Mouse (Mus musculus): Measurements from ENCODE around the gene Tctn1.
"Not testable (repeated sequence)": the region's sequence is repeated elsewhere in the genome, so short reads cannot be mapped to it uniquely, and the experiment has no call there.

Gene Tctn1

GRCm38 (mm10) chr5:122218928-122219327 is 45.3 kb downstream of the Tctn1 start:
- DNase-seq (ENCODE audit: low spot score), result no peak

- DNase-seq (ENCODE audit: low spot score), result no peak
Observed at GRCm38 (mm10) chr5:122218109-122218905, 46.0 kb downstream of the Tctn1 start.

- DNase-seq (ENCODE audit: low spot score), result no peak
Observed at GRCm38 (mm10) chr5:122217636-122218035, 46.6 kb downstream of the Tctn1 start.

- DNase-seq (ENCODE audit: low spot score), result no peak
Observed at GRCm38 (mm10) chr5:122213861-122214260, 50.4 kb downstream of the Tctn1 start.

GRCm38 (mm10) chr5:122212820-122213219 is 51.4 kb downstream of the Tctn1 start:
- not testable (repeated sequence) for DNase-seq (ENCODE audit: low spot score)

- no peak for DNase-seq (ENCODE audit: low spot score)
Observed at GRCm38 (mm10) chr5:122212125-122212524, 52.1 kb downstream of the Tctn1 start.

- no peak for DNase-seq (ENCODE audit: low spot score)
Observed at GRCm38 (mm10) chr5:122210890-122211289, 53.4 kb downstream of the Tctn1 start.

- DNase-seq (ENCODE audit: low spot score), result peak; percentile 52
Observed at GRCm38 (mm10) chr5:122209591-122210368, 54.5 kb downstream of the Tctn1 start.

GRCm38 (mm10) chr5:122208909-122209308 is 55.4 kb downstream of the Tctn1 start:
- DNase-seq (ENCODE audit: low spot score), result no peak

- no peak for DNase-seq (ENCODE audit: low spot score)
Observed at GRCm38 (mm10) chr5:122206475-122206874, 57.8 kb downstream of the Tctn1 start, which contains the start of gene Hvcn1. Hvcn1 (plus strand) TSS chr5:122206804.

- DNase-seq (ENCODE audit: low spot score), result no peak
Observed at GRCm38 (mm10) chr5:122204180-122204579, 60.1 kb downstream of the Tctn1 start.

GRCm38 (mm10) chr5:122201904-122202303 is 62.4 kb downstream of the Tctn1 start:
- DNase-seq (ENCODE audit: low spot score), result no peak

GRCm38 (mm10) chr5:122200872-122201271 is 63.4 kb downstream of the Tctn1 start:
- DNase-seq (ENCODE audit: low spot score), result no peak

- DNase-seq (ENCODE audit: low spot score), result no peak
Observed at GRCm38 (mm10) chr5:122192347-122192746, 71.9 kb downstream of the Tctn1 start.

- no peak for DNase-seq (ENCODE audit: low spot score)
Observed at GRCm38 (mm10) chr5:122191269-122192063, 72.8 kb downstream of the Tctn1 start.

GRCm38 (mm10) chr5:122190465-122190864 is 73.8 kb downstream of the Tctn1 start:
- DNase-seq (ENCODE audit: low spot score), result no peak

GRCm38 (mm10) chr5:122189115-122189514 is 75.1 kb downstream of the Tctn1 start:
- no peak for DNase-seq (ENCODE audit: low spot score)
